Mouse (Mus musculus): ENCODE measurements around the gene Atp2a2. TPM values are rescaled to one million over a fixed set of nuclear protein-coding genes. Genes with fewer than 3 reads are reported as not detected.

Gene Atp2a2
- polyA plus RNA-seq, 1 experiment from 2014 or later: 32.2 TPM

- no peaks in the 10 kb centered on the region for H3K36me3 ChIP-seq (ENCODE audit: poor library complexity, severe bottlenecking)
- H3K27ac ChIP-seq: no peak overlapping the region
- no peak for ATAC-seq
- no peak overlapping the region for H3K9ac ChIP-seq
- no peak overlapping the region for H3K4me3 ChIP-seq
- no peaks in the 10 kb centered on the region for H3K9me3 ChIP-seq (replicated peaks)
- no peak overlapping the region for H3K4me2 ChIP-seq
- WGBS: 88% methylated on average over 5 of the region's 5 CpGs
- H3K27me3 ChIP-seq: peaks cover 3% of the 10 kb centered on the region; the same call in 1 of the 2 replicates
- peaks cover 10% of the 10 kb centered on the region for H3K4me1 ChIP-seq
These were observed 14.9 kb upstream of the Atp2a2 start for GRCm38 (mm10) chr5:122516901-122517300.

- Histone ChIP-seq H3K4me2 (no peak overlapping the region), H3K9me3 (replicated peaks) (no peaks in the 10 kb centered on the region), H3K9ac (no peak overlapping the region), H3K4me1 (peaks cover 10% of the 10 kb centered on the region), H3K4me3 (no peak overlapping the region), H3K27ac (no peak overlapping the region), H3K36me3 (ENCODE audit: poor library complexity, severe bottlenecking) (no peaks in the 10 kb centered on the region), H3K27me3 (peaks cover 3% of the 10 kb centered on the region; the same call in 1 of the 2 replicates)
- 86% methylated on average over 11 of the region's 11 CpGs for WGBS
- no peak for ATAC-seq
These were observed 14.2 kb upstream of the Atp2a2 start for GRCm38 (mm10) chr5:122516029-122516730.

- WGBS: 6% methylated on average over 8 of the region's 8 CpGs
- Histone ChIP-seq H3K4me1 (peaks cover 10% of the 10 kb centered on the region), H3K4me2 (peak overlapping the region; percentile 43), H3K4me3 (0 out of 2 replicates have a peak overlapping the region, but pooled peaks have one; percentile 6), H3K27me3 (peaks cover 3% of the 10 kb centered on the region; the same call in 1 of the 2 replicates), H3K9ac (peak overlapping the region; percentile 31; the same call in 1 of the 2 replicates), H3K27ac (no peak overlapping the region; the same call in 1 of the 2 replicates), H3K36me3 (ENCODE audit: poor library complexity, severe bottlenecking) (no peaks in the 10 kb centered on the region), H3K9me3 (replicated peaks) (no peaks in the 10 kb centered on the region)
- no peak for ATAC-seq
These were observed 12.1 kb upstream of the Atp2a2 start for GRCm38 (mm10) chr5:122514127-122514521.

GRCm38 (mm10) chr5:122513421-122514126 is 11.5 kb upstream of the Atp2a2 start:
- Histone ChIP-seq H3K9me3 (replicated peaks) (no peaks in the 10 kb centered on the region), H3K4me1 (peaks cover 10% of the 10 kb centered on the region), H3K27me3 (peaks cover 3% of the 10 kb centered on the region; the same call in 1 of the 2 replicates), H3K9ac (peak overlapping the region; percentile 31; the same call in 1 of the 2 replicates), H3K4me3 (0 out of 2 replicates have a peak overlapping the region, but pooled peaks have one; percentile 6), H3K4me2 (peak overlapping the region; percentile 43), H3K36me3 (ENCODE audit: poor library complexity, severe bottlenecking) (no peaks in the 10 kb centered on the region), H3K27ac (no peak overlapping the region)
- WGBS: 46% methylated on average over 20 of the region's 23 CpGs
- ATAC-seq: no peak

GRCm38 (mm10) chr5:122512011-122512410 is 10.0 kb upstream of the Atp2a2 start:
- H3K4me1 ChIP-seq: peaks cover 10% of the 10 kb centered on the region
- peaks cover 3% of the 10 kb centered on the region; the same call in 1 of the 2 replicates for H3K27me3 ChIP-seq
- H3K9me3 ChIP-seq (replicated peaks): no peaks in the 10 kb centered on the region
- H3K27ac ChIP-seq: no peak overlapping the region
- H3K36me3 ChIP-seq (ENCODE audit: poor library complexity, severe bottlenecking): no peaks in the 10 kb centered on the region
- H3K4me2 ChIP-seq: no peak overlapping the region
- whole genome bisulfite sequencing: 73% methylated on average over 6 of the region's 6 CpGs
- H3K4me3 ChIP-seq: no peak overlapping the region
- H3K9ac ChIP-seq: no peak overlapping the region
- ATAC-seq: no peak

- Histone ChIP-seq H3K27ac (no peak overlapping the region), H3K36me3 (ENCODE audit: poor library complexity, severe bottlenecking) (no peaks in the 10 kb centered on the region), H3K27me3 (peaks cover 3% of the 10 kb centered on the region; the same call in 1 of the 2 replicates), H3K4me2 (no peak overlapping the region), H3K4me3 (no peak overlapping the region), H3K9ac (no peak overlapping the region), H3K9me3 (replicated peaks) (no peaks in the 10 kb centered on the region), H3K4me1 (peaks cover 10% of the 10 kb centered on the region)
- ATAC-seq: no peak
- 81% methylated on average over 9 of the region's 9 CpGs for WGBS
These were observed 9.4 kb upstream of the Atp2a2 start for GRCm38 (mm10) chr5:122511405-122511804.

- H3K4me3 ChIP-seq: no peak overlapping the region
- H3K27ac ChIP-seq: no peak overlapping the region
- no peaks in the 10 kb centered on the region for H3K36me3 ChIP-seq (ENCODE audit: poor library complexity, severe bottlenecking)
- no peak for ATAC-seq
- peaks cover 10% of the 10 kb centered on the region for H3K4me1 ChIP-seq
- H3K27me3 ChIP-seq: peaks cover 3% of the 10 kb centered on the region; the same call in 1 of the 2 replicates
- 71% methylated on average over 17 of the region's 17 CpGs for WGBS
- no peak overlapping the region for H3K4me2 ChIP-seq
- no peaks in the 10 kb centered on the region for H3K9me3 ChIP-seq (replicated peaks)
- no peak overlapping the region for H3K9ac ChIP-seq
These were observed 8.7 kb upstream of the Atp2a2 start for GRCm38 (mm10) chr5:122510651-122511157.

- Histone ChIP-seq H3K9ac (no peak overlapping the region), H3K27me3 (peaks cover 2% of the 10 kb centered on the region; the same call in 1 of the 2 replicates), H3K36me3 (ENCODE audit: poor library complexity, severe bottlenecking) (no peaks in the 10 kb centered on the region), H3K27ac (no peak overlapping the region), H3K9me3 (replicated peaks) (no peaks in the 10 kb centered on the region), H3K4me1 (peaks cover 10% of the 10 kb centered on the region), H3K4me2 (no peak overlapping the region), H3K4me3 (no peak overlapping the region)
- 84% methylated on average over 7 of the region's 7 CpGs for WGBS
- no peak for ATAC-seq
These were observed 7.6 kb upstream of the Atp2a2 start for GRCm38 (mm10) chr5:122509608-122510007.

GRCm38 (mm10) chr5:122508861-122509306 is 6.9 kb upstream of the Atp2a2 start:
- Histone ChIP-seq H3K9ac (no peak overlapping the region), H3K4me1 (peaks cover 5% of the 10 kb centered on the region), H3K4me2 (no peak overlapping the region), H3K27ac (no peak overlapping the region), H3K9me3 (replicated peaks) (no peaks in the 10 kb centered on the region), H3K4me3 (no peak overlapping the region), H3K36me3 (ENCODE audit: poor library complexity, severe bottlenecking) (no peaks in the 10 kb centered on the region), H3K27me3 (no peaks in the 10 kb centered on the region)
- 82% methylated on average over 11 of the region's 11 CpGs for WGBS
- no peak for ATAC-seq

- ATAC-seq: no peak
- H3K27me3 ChIP-seq: no peaks in the 10 kb centered on the region
These were observed 5.4 kb upstream of the Atp2a2 start for GRCm38 (mm10) chr5:122507396-122507795.

GRCm38 (mm10) chr5:122506462-122506861 is 4.4 kb upstream of the Atp2a2 start:
- peaks cover 13% of the 10 kb centered on the region for H3K4me1 ChIP-seq
- H3K36me3 ChIP-seq (ENCODE audit: poor library complexity, severe bottlenecking): no peaks in the 10 kb centered on the region
- no peak overlapping the region for H3K9ac ChIP-seq
- no peak overlapping the region for H3K27ac ChIP-seq
- no peaks in the 10 kb centered on the region for H3K9me3 ChIP-seq (replicated peaks)
- H3K4me2 ChIP-seq: no peak overlapping the region
- no peak for ATAC-seq
- WGBS: 90% methylated on average over 3 of the region's 3 CpGs
- H3K27me3 ChIP-seq: no peaks in the 10 kb centered on the region
- H3K4me3 ChIP-seq: no peak overlapping the region

More at GRCm38 (mm10) chr5:122507396-122507795, 5.4 kb upstream of the Atp2a2 start:
- no peak overlapping the region for H3K4me3 ChIP-seq
- H3K4me1 ChIP-seq: peaks cover 13% of the 10 kb centered on the region
- no peak overlapping the region for H3K4me2 ChIP-seq
- no peak overlapping the region for H3K27ac ChIP-seq
- H3K36me3 ChIP-seq (ENCODE audit: poor library complexity, severe bottlenecking): no peaks in the 10 kb centered on the region
- H3K9me3 ChIP-seq (replicated peaks): no peaks in the 10 kb centered on the region
- no peak overlapping the region for H3K9ac ChIP-seq

- H3K9me3 ChIP-seq (replicated peaks): no peaks in the 10 kb centered on the region
- no peak overlapping the region for H3K9ac ChIP-seq
- no peaks in the 10 kb centered on the region for H3K27me3 ChIP-seq
- no peak for ATAC-seq
- H3K4me3 ChIP-seq: no peak overlapping the region
- no peaks in the 10 kb centered on the region for H3K36me3 ChIP-seq (ENCODE audit: poor library complexity, severe bottlenecking)
- H3K4me2 ChIP-seq: no peak overlapping the region
- no peak overlapping the region for H3K27ac ChIP-seq
- 78% methylated on average over 5 of the region's 5 CpGs for WGBS
- H3K4me1 ChIP-seq: peaks cover 13% of the 10 kb centered on the region
These were observed 3.5 kb upstream of the Atp2a2 start for GRCm38 (mm10) chr5:122505554-122505953.
